Mouse (Mus musculus): ENCODE results near the gene Tnxb. TPM values are rescaled to one million over a fixed set of nuclear protein-coding genes. Genes with fewer than 3 reads are reported as not detected.
"Not testable (repeated sequence)": the region's sequence is repeated elsewhere in the genome, so short reads cannot be mapped to it uniquely, and the experiment has no call there.

Tnxb gene
- polyA plus RNA-seq, 1 experiment from 2014 or later: 0.05 TPM

- H3K27me3 ChIP-seq: no peaks in the 10 kb centered on the region
- H3K4me2 ChIP-seq (replicated peaks): no peak overlapping the region
- H3K4me1 ChIP-seq: 0 out of 2 replicates have a peak, but pooled peaks cover 9% of the 10 kb centered on the region
- no peaks in the 10 kb centered on the region for H3K9me3 ChIP-seq
- no peak for ATAC-seq (ENCODE audit: low FRiP score, low read depth)
- no peak overlapping the region for H3K27ac ChIP-seq (replicated peaks)
- no peak overlapping the region for H3K9ac ChIP-seq (replicated peaks)
- WGBS: 75% methylated on average over 2 of the region's 2 CpGs
- no peaks in the 10 kb centered on the region for H3K36me3 ChIP-seq
- H3K4me3 ChIP-seq: no peak overlapping the region
Observed at GRCm38 (mm10) chr17:34700671-34701071, 30.3 kb downstream of the Tnxb start.

- not testable (repeated sequence) for H3K4me3 ChIP-seq; ATAC-seq (ENCODE audit: low FRiP score, low read depth); H3K4me2 ChIP-seq (replicated peaks); H3K27ac ChIP-seq (replicated peaks); H3K9ac ChIP-seq (replicated peaks); H3K9me3 ChIP-seq; H3K27me3 ChIP-seq; H3K36me3 ChIP-seq; H3K4me1 ChIP-seq
- 86% methylated on average over 2 of the region's 2 CpGs for WGBS
Observed at GRCm38 (mm10) chr17:34706476-34706875, 36.1 kb downstream of the Tnxb start.

GRCm38 (mm10) chr17:34712951-34713350 is 42.6 kb downstream of the Tnxb start:
- ATAC-seq (ENCODE audit: low FRiP score, low read depth): no peak
- WGBS: 48% methylated on average over 6 of the region's 6 CpGs
- no peaks in the 10 kb centered on the region for H3K9me3 ChIP-seq

GRCm38 (mm10) chr17:34714181-34714907 is 44.0 kb downstream of the Tnxb start:
- WGBS: 83% methylated on average over 9 of the region's 9 CpGs
- not testable (repeated sequence) for H3K27me3 ChIP-seq; ATAC-seq (ENCODE audit: low FRiP score, low read depth); H3K9ac ChIP-seq (replicated peaks); H3K36me3 ChIP-seq; H3K4me2 ChIP-seq (replicated peaks); H3K9me3 ChIP-seq; H3K4me1 ChIP-seq; H3K27ac ChIP-seq (replicated peaks); H3K4me3 ChIP-seq

More at GRCm38 (mm10) chr17:34712951-34713350, 42.6 kb downstream of the Tnxb start:
- Histone ChIP-seq H3K27me3 (no peaks in the 10 kb centered on the region), H3K9ac (replicated peaks) (no peak overlapping the region), H3K4me1 (no peaks in the 10 kb centered on the region), H3K36me3 (no peaks in the 10 kb centered on the region), H3K27ac (replicated peaks) (no peak overlapping the region), H3K4me2 (replicated peaks) (no peak overlapping the region), H3K4me3 (no peak overlapping the region)

GRCm38 (mm10) chr17:34714908-34715445 is 44.6 kb downstream of the Tnxb start:
- not testable (repeated sequence) for ATAC-seq (ENCODE audit: low FRiP score, low read depth); H3K4me1 ChIP-seq; H3K9ac ChIP-seq (replicated peaks); H3K36me3 ChIP-seq; H3K4me2 ChIP-seq (replicated peaks); H3K27me3 ChIP-seq; H3K4me3 ChIP-seq; H3K27ac ChIP-seq (replicated peaks); H3K9me3 ChIP-seq
- 85% methylated on average over 5 of the region's 5 CpGs for WGBS

GRCm38 (mm10) chr17:34715451-34715850 is 45.1 kb downstream of the Tnxb start:
- H3K36me3 ChIP-seq; ATAC-seq (ENCODE audit: low FRiP score, low read depth); H3K9ac ChIP-seq (replicated peaks); H3K4me1 ChIP-seq; H3K4me2 ChIP-seq (replicated peaks); H3K9me3 ChIP-seq; H3K27me3 ChIP-seq; H3K27ac ChIP-seq (replicated peaks); H3K4me3 ChIP-seq: not testable (repeated sequence)
- 82% methylated on average over 7 of the region's 7 CpGs for WGBS

- H3K36me3 ChIP-seq: no peaks in the 10 kb centered on the region
- WGBS: 87% methylated on average over 15 of the region's 15 CpGs
- ATAC-seq (ENCODE audit: low FRiP score, low read depth): no peak
- no peak overlapping the region for H3K4me3 ChIP-seq
- H3K9me3 ChIP-seq: no peaks in the 10 kb centered on the region
- no peaks in the 10 kb centered on the region for H3K4me1 ChIP-seq
- no peaks in the 10 kb centered on the region for H3K27me3 ChIP-seq
- H3K4me2 ChIP-seq (replicated peaks): no peak overlapping the region
- no peak overlapping the region for H3K27ac ChIP-seq (replicated peaks)
- no peak overlapping the region for H3K9ac ChIP-seq (replicated peaks)
Observed at GRCm38 (mm10) chr17:34716247-34716646, 45.9 kb downstream of the Tnxb start.

- Histone ChIP-seq H3K9me3 (no peaks in the 10 kb centered on the region), H3K4me2 (replicated peaks) (no peak overlapping the region), H3K4me3 (no peak overlapping the region), H3K9ac (replicated peaks) (no peak overlapping the region), H3K36me3 (no peaks in the 10 kb centered on the region), H3K4me1 (no peaks in the 10 kb centered on the region), H3K27ac (replicated peaks) (no peak overlapping the region), H3K27me3 (no peaks in the 10 kb centered on the region)
- 89% methylated on average over 11 of the region's 11 CpGs for WGBS
- no peak for ATAC-seq (ENCODE audit: low FRiP score, low read depth)
Observed at GRCm38 (mm10) chr17:34717401-34717800, 47.1 kb downstream of the Tnxb start.

GRCm38 (mm10) chr17:34719886-34720285 is 49.6 kb downstream of the Tnxb start:
- not testable (repeated sequence) for H3K9ac ChIP-seq (replicated peaks); H3K4me3 ChIP-seq; H3K27ac ChIP-seq (replicated peaks); H3K9me3 ChIP-seq; ATAC-seq (ENCODE audit: low FRiP score, low read depth); H3K4me1 ChIP-seq; H3K4me2 ChIP-seq (replicated peaks); H3K36me3 ChIP-seq; H3K27me3 ChIP-seq
- 85% methylated on average over 8 of the region's 8 CpGs for WGBS

GRCm38 (mm10) chr17:34722238-34722637 is 51.9 kb downstream of the Tnxb start:
- H3K9me3 ChIP-seq; H3K27ac ChIP-seq (replicated peaks); H3K4me3 ChIP-seq; H3K36me3 ChIP-seq; H3K9ac ChIP-seq (replicated peaks); H3K27me3 ChIP-seq; ATAC-seq (ENCODE audit: low FRiP score, low read depth); H3K4me1 ChIP-seq; H3K4me2 ChIP-seq (replicated peaks): not testable (repeated sequence)
- WGBS: 94% methylated on average over 4 of the region's 4 CpGs

GRCm38 (mm10) chr17:34723066-34723465 is 52.7 kb downstream of the Tnxb start:
- Histone ChIP-seq H3K9me3 (peaks cover 5% of the 10 kb centered on the region), H3K4me1 (no peaks in the 10 kb centered on the region), H3K4me3 (no peak overlapping the region), H3K9ac (replicated peaks) (no peak overlapping the region), H3K36me3 (no peaks in the 10 kb centered on the region), H3K4me2 (replicated peaks) (no peak overlapping the region), H3K27ac (replicated peaks) (no peak overlapping the region), H3K27me3 (no peaks in the 10 kb centered on the region)
- WGBS: 87% methylated on average over 4 of the region's 4 CpGs
- ATAC-seq (ENCODE audit: low FRiP score, low read depth): no peak

- Histone ChIP-seq H3K4me1 (no peaks in the 10 kb centered on the region), H3K36me3 (no peaks in the 10 kb centered on the region), H3K4me2 (replicated peaks) (no peak overlapping the region), H3K9me3 (peaks cover 3% of the 10 kb centered on the region), H3K4me3 (no peak overlapping the region), H3K27me3 (no peaks in the 10 kb centered on the region), H3K27ac (replicated peaks) (no peak overlapping the region), H3K9ac (replicated peaks) (no peak overlapping the region)
- no peak for ATAC-seq (ENCODE audit: low FRiP score, low read depth)
- WGBS: 91% methylated on average over 2 of the region's 2 CpGs
Observed at GRCm38 (mm10) chr17:34727887-34728286, 57.6 kb downstream of the Tnxb start.

GRCm38 (mm10) chr17:34729155-34729554 is 58.8 kb downstream of the Tnxb start:
- not testable (repeated sequence) for H3K36me3 ChIP-seq; H3K4me1 ChIP-seq; H3K4me3 ChIP-seq; H3K9ac ChIP-seq (replicated peaks); H3K27ac ChIP-seq (replicated peaks); ATAC-seq (ENCODE audit: low FRiP score, low read depth); H3K9me3 ChIP-seq; H3K4me2 ChIP-seq (replicated peaks); H3K27me3 ChIP-seq
- WGBS: 83% methylated on average over 11 of the region's 11 CpGs

All from midbrain, embryonic 12.5 days (tissue).